Mouse (Mus musculus) testis, adult 2 months (tissue): Measurements from ENCODE around the gene Slc13a3. TPM values are rescaled to one million over a fixed set of nuclear protein-coding genes. Genes with fewer than 3 reads are reported as not detected.

Experiments
- H3K27ac ChIP-seq: fragments of 200-500 bp; 2 replicates; pipeline ENCODE4 v1.5.1; 2012; ENCODE audit warnings: low read depth, low read length; ENCODE audit not compliant: control insufficient read depth, insufficient read depth
- H3K27me3 ChIP-seq: fragments of 200-500 bp; 2 replicates; pipeline ENCODE4 v1.6.1; 2012; ENCODE audit warnings: mild to moderate bottlenecking, low read length, moderate library complexity; ENCODE audit not compliant: control insufficient read depth, insufficient read depth
- H3K36me3 ChIP-seq: fragments of 200-500 bp; 2 replicates; pipeline ENCODE4 v1.6.1; 2012; ENCODE audit warnings: mild to moderate bottlenecking, low read length; ENCODE audit not compliant: control insufficient read depth, insufficient read depth
- H3K4me1 ChIP-seq: fragments of 200-500 bp; 2 replicates; pipeline ENCODE4 v1.6.1; 2012; ENCODE audit warnings: low read length; ENCODE audit not compliant: control insufficient read depth, insufficient read depth
- H3K4me3 ChIP-seq: fragments of 200-500 bp; 2 replicates; pipeline ENCODE4 v1.5.1; 2012; ENCODE audit warnings: low read depth, mild to moderate bottlenecking, low read length, moderate library complexity, mixed read lengths; ENCODE audit not compliant: control insufficient read depth
- CTCF ChIP-seq: fragments of 200-500 bp; IDR thresholded peaks from 2 replicates; pipeline ENCODE4 v1.5.1; 2012; ENCODE audit warnings: low read depth, mild to moderate bottlenecking, inconsistent platforms, low read length, moderate library complexity; ENCODE audit not compliant: control insufficient read depth, insufficient read depth, insufficient replicate concordance
- POLR2A ChIP-seq: fragments of 200-500 bp; IDR thresholded peaks from 2 replicates; pipeline ENCODE4 v1.6.1; 2012; ENCODE audit warnings: low read depth, mild to moderate bottlenecking, inconsistent platforms, low read length, moderate library complexity; ENCODE audit not compliant: control insufficient read depth
- polyA plus RNA-seq: library from polyadenylated mRNA; depleted of rRNA; stranded (reverse); fragments of >200 nt; gene quantifications from 2 replicates; pipeline ENCODE4 v1.2.3, GENCODE M21; 2012

Slc13a3 gene
- polyA plus RNA-seq, 1 experiment, result 0.85 TPM

DNA sequence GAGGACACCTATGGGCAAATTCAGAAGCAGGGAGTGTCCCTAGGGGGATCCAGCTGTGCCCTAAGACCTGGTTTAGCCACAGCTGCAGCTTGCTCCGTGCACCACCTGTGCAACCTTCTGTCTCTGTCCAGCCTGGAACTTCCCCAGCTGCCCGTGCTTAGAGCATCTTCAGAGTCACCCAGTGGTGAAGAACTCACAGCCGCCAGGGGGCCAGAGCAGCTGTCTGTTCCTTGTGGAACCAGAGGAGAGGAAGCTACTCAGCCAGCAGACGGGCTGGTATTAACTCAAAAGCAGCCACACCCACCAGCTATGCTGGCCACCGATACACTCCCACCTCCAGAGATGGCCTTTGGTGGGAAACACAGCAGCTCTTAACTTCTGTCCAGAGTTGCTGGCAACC is 2.9 kb downstream of the Slc13a3 start:
- peaks cover 6% of the 10 kb centered on the region for H3K4me1 ChIP-seq

DNA sequence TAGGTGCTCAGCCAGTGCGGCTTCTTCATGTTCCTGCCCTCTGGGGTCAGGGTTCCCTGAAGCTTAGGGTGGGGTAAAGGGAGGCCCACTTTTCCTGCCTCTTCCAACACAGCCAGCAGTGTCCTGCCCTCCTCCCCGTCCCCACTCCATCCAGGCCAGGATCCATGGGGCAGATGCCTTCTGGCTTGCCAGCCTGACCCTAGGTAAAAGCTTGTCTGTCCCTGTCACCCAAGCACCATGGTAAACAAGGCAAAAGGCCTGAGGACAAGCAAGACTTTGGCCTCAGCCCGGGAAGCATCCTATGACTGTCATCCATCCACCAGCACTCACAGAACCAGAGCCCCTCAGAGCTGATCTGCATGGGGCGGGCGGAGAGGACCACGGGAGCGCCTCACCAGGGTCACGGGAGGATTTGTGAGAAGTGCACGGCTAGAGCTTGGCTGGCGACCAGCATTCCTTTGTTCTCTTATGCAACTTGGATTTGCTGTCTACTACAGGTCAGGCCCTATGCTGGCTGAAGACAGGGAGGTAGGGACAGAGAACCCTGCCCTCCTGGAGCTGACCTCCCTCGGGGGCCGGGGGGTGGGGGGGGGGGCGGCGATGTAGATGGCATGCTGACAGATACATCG is 5.1 kb downstream of the Slc13a3 start:
- H3K4me3 ChIP-seq, result no peak overlapping the region
- no peak overlapping the region for H3K27ac ChIP-seq
- H3K36me3 ChIP-seq, result no peaks in the 10 kb centered on the region
- no peaks in the 10 kb centered on the region for H3K27me3 ChIP-seq
- TF ChIP-seq CTCF (no peak), POLR2A (no peak)
- H3K4me1 ChIP-seq, result peaks cover 2% of the 10 kb centered on the region

More for the DNA sequence above, 2.9 kb downstream of the Slc13a3 start:
- Histone ChIP-seq H3K36me3 (no peaks in the 10 kb centered on the region), H3K27ac (no peak overlapping the region), H3K4me3 (no peak overlapping the region), H3K27me3 (no peaks in the 10 kb centered on the region)
- TF ChIP-seq CTCF, result no peak
- TF ChIP-seq POLR2A, result no peak

DNA sequence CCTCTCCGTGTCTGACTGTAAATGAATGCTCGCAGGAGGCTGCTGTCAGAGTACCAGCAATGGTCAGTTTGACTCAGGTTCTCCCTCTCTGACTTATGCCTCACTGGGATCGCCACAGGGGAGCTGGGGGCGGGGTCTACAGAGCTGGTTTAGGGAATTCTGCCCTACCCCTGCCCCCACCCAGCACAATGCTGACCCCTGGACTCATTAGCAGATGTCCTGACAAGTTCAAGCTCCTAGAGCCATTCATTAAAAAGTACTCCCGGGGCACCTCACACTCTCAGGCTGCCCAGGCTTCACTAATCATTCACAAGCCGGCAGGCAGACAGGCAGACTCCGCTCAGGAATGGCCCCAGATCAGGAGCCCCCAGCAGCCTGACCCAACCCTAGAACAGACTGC is 13.4 kb downstream of the Slc13a3 start:
- TF ChIP-seq CTCF, result no peak
- no peak for TF ChIP-seq POLR2A
- no peak overlapping the region for H3K27ac ChIP-seq
- no peaks in the 10 kb centered on the region for H3K27me3 ChIP-seq
- no peaks in the 10 kb centered on the region for H3K36me3 ChIP-seq
- H3K4me3 ChIP-seq, result no peak overlapping the region
- H3K4me1 ChIP-seq, result no peaks in the 10 kb centered on the region

DNA sequence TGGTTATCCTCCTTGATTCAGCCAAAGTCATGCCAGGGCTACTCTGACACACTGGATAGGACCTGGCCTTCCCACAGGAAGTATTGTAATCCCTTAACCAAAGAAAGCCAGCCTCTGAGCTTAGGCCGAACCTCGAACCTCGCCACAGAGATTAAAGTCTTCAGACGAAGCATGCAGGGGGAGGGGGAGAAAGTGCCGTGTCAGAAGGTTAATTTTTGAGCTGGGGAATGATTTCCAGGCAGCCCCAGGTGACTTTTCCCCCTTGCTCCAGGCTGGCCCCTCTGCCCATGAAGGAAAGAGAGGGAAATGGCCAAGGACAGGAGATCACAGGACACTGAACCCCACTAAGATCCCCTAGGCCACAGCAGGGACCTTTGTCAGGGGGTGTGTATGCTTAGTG is 14.8 kb downstream of the Slc13a3 start:
- H3K27ac ChIP-seq, result no peak overlapping the region

DNA sequence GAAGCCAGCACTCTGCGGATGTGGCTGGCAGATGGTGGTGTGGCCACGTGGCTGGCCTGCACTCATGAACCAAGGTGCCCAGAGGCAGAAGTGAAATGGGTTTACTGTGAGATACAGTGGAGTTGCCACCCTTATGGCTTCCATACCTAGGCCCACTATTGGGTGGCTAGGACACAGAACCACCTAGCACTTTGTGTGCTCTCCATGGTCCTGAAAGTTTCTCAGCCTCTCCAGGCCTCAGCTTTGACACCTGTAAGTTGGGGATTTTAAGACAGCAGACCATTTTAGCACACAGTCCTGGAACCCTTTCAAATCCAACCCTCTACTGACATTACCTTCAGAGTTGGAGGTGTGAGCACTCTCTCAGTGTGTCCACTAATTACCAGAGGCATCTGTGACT is 16.3 kb downstream of the Slc13a3 start:
- H3K27ac ChIP-seq, result no peak overlapping the region
- no peaks in the 10 kb centered on the region for H3K36me3 ChIP-seq
- H3K4me3 ChIP-seq, result no peak overlapping the region
- TF ChIP-seq CTCF, result no peak
- TF ChIP-seq POLR2A, result no peak
- no peaks in the 10 kb centered on the region for H3K27me3 ChIP-seq
- H3K4me1 ChIP-seq, result no peaks in the 10 kb centered on the region

More for the DNA sequence above, 14.8 kb downstream of the Slc13a3 start:
- Histone ChIP-seq H3K27me3 (no peaks in the 10 kb centered on the region), H3K4me3 (no peak overlapping the region), H3K4me1 (no peaks in the 10 kb centered on the region), H3K36me3 (no peaks in the 10 kb centered on the region)
- TF ChIP-seq POLR2A (no peak), CTCF (no peak)

DNA sequence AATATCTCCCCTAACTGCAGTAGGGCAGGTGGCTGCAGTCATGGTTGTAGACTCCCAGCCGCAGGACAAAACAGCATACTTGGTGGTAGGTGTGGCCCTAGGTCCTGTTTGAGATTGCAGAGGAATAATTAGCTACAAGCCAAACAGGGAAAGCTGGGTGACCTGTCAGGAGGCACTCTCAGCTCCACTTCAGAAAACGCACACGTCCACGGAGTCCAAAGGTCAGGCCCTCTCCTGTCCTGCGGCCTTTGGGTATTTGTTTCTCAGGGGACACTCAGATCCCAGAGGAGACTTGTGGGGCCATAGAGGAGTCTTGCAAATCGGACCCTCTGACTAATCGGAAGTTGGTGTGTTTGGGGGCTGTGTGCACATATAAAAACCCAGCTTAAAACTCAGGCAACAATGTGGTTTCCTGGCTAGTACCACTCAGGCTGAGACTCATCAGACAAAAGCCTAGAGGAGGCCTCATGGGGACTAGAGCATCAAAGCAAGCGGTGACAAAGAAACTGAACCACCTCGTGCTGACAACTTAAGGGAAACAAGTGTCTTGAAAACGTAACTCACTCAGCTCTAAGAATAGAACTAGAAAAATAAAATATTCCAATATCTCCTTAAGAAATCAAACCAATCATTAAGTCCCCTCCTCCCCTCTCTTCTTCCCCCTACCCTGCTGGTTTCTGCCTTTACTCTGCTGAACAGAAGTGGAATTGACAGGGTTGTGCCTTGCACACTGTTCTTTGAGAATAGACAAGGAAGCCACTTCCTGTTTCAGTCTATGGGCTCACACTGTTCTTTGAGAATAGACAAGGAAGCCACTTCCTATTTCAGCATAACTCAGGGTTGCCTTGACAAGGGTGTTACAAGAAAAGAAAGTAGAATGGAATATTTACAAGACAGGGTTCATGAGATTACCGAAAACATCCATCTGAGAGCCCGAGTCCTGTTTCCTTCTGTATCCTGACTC is 20.0 kb downstream of the Slc13a3 start:
- Histone ChIP-seq H3K4me3 (no peak overlapping the region), H3K4me1 (no peaks in the 10 kb centered on the region), H3K36me3 (no peaks in the 10 kb centered on the region), H3K27ac (no peak overlapping the region), H3K27me3 (no peaks in the 10 kb centered on the region)
- TF ChIP-seq CTCF (no peak), POLR2A (no peak)

DNA sequence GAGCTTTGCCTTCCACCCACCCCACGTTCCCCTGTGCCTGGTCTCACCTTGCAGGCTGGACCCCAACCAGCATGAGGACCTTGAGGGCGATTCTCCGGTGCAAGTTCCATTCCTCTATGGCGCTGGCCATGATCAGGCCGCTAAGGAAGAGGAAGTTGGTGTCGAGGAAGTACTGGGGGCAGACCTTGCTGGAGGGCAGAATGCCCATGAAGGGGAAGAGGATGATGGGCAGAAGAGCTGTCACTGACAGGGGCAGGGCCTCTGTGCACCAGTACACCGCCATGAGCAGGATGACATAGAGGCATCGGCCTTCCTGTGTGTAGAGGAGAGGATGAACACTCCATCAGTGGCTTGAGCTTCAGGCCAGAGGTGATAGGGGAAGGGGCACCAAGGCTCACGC is 24.6 kb downstream of the Slc13a3 start:
- TF ChIP-seq CTCF, result no peak
- no peak for TF ChIP-seq POLR2A
- Histone ChIP-seq H3K36me3 (no peaks in the 10 kb centered on the region), H3K4me1 (no peaks in the 10 kb centered on the region), H3K4me3 (no peak overlapping the region), H3K27me3 (no peaks in the 10 kb centered on the region), H3K27ac (no peak overlapping the region)
